Mouse (Mus musculus) G1E (cell line): ENCODE measurements at regions not wholly inside any gene's neighbourhood (a gene's known extent, or its start where the extent isn't known, plus 50 kb on each side); places are given as distances from the start of the nearest gene placed in this dataset.

Source experiments
- CTCF ChIP-seq: IDR thresholded peaks from 2 replicates; pipeline ENCODE4 v1.5.1; 2012; ENCODE audit warnings: low read depth, low read length, inconsistent platforms, mixed read lengths
- GATA1 ChIP-seq: IDR thresholded peaks from 2 replicates; pipeline ENCODE4 v1.6.1; 2012; ENCODE audit warnings: borderline replicate concordance, low read length, inconsistent platforms, mixed read lengths
- GATA2 ChIP-seq: IDR thresholded peaks from 2 replicates; pipeline ENCODE4 v1.6.1; 2012; ENCODE audit warnings: low read depth, low read length, inconsistent platforms, borderline replicate concordance
- POLR2AphosphoS5 ChIP-seq: IDR thresholded peaks from 2 replicates; pipeline ENCODE4 v1.6.1; 2012; ENCODE audit warnings: low read depth, low read length, inconsistent platforms; ENCODE audit not compliant: insufficient replicate concordance
- TAL1 ChIP-seq: conservative IDR thresholded peaks from 2 replicates; pipeline ENCODE4 v1.6.1; 2012; ENCODE audit warnings: low read depth, low read length, inconsistent platforms, mixed read lengths

DNA sequence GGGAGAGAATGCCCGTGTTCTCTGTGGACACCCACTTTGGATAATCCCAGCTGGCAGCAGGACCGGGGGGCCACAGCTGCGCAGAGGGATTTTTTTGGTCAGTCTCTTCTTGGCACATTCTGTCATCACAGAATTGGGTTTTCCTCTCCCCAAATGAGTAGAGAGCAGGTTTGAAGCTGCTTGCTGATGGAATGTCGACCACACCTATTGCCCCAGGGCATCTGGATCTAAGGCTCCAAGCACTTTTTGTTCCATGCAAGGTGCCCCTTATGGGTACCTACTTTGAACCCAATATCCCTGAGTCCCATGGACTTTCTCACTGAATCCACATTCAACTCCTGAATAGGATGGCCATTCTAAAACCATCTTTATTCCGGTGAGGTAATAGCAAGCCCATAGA lies 314.3 kb upstream of the Npvf start:
- TF ChIP-seq GATA2 (no peak), CTCF (no peak), TAL1 (no peak), GATA1 (no peak), POLR2AphosphoS5 (no peak)
